Mouse (Mus musculus) cortical plate, adult 2 months (tissue): ENCODE data around the gene Abcc9.

ENCODE experiments used
- CTCF ChIP-seq: fragments of 200-500 bp; IDR thresholded peaks from 2 replicates; pipeline ENCODE4 v1.5.1; 2011; ENCODE audit warnings: mild to moderate bottlenecking, control low read depth, low read length; ENCODE audit not compliant: insufficient read depth; ENCODE audit errors: extremely low read depth
- POLR2A ChIP-seq: fragments of 200-500 bp; IDR thresholded peaks from 2 replicates; pipeline ENCODE4 v1.6.1; 2011; ENCODE audit warnings: mild to moderate bottlenecking, low read length, control low read depth; ENCODE audit not compliant: insufficient read depth; ENCODE audit errors: extremely low read depth

DNA sequence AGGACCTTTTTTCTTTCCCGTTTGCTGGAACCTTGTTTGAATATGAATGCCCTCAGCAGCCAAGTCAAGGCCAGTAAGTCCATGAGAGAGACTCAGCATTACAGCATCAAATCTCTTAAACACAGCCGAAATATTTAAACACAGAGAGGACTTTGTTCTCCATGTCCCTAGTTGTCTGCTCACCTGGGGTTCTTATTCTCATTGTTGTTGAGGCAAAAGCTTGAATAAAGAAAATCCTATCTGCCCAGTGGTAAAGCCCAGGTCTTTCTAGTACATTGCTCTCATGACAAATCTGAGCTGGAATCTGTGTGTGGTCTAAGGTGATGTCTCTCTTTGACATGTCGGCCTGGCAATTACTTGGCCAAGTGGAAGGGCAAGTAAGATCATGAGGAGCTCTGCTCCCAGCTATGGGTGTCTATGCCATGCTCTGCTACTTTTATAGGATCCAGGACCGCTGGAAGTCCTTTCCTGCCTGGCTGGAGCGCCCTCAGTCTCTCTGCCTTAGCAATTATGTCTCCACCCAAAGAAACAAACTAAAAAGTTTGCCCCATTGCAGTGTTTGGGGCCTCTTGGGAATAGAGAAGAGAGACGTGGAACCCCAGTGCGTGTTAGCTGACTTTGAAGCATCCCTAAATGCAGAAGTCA lies 133.3 kb downstream of the Abcc9 start:
- TF ChIP-seq POLR2A: no peak
- TF ChIP-seq CTCF: no peak
